Mouse (Mus musculus) lung, adult 18-20 months (tissue): ENCODE data around the gene Usf2.

Experiments
- DNase-seq, 2 experiments: peaks; one replicate each; pipeline ENCODE4 v3.0.0; 2022; ENCODE audit warnings: mixed read lengths in 2 of 2

Gene Usf2

GRCm38 (mm10) chr7:30916713-30917112 lies 39.9 kb downstream of the Usf2 start:
- DNase-seq = no peak

- no peak for DNase-seq
Observed at GRCm38 (mm10) chr7:30914732-30915131, 41.9 kb downstream of the Usf2 start, which contains the start of gene Mag. Gene Mag, minus strand, starts transcription at chr7:30914873.

GRCm38 (mm10) chr7:30909773-30910172 lies 46.8 kb downstream of the Usf2 start:
- DNase-seq = no peak

- no peak for DNase-seq
Observed at GRCm38 (mm10) chr7:30908992-30909431, 47.6 kb downstream of the Usf2 start.

- DNase-seq = peak; percentile 57 to 68
Observed at GRCm38 (mm10) chr7:30908277-30908991, 48.2 kb downstream of the Usf2 start.

- no peak for DNase-seq
Observed at GRCm38 (mm10) chr7:30904042-30904441, 52.6 kb downstream of the Usf2 start.
